Mouse (Mus musculus): ENCODE data around the gene Atp5mpl. TPM values are rescaled to one million over a fixed set of nuclear protein-coding genes. Genes with fewer than 3 reads are reported as not detected.

The Atp5mpl gene
- polyA plus RNA-seq, 1 experiment: 342 TPM

DNA sequence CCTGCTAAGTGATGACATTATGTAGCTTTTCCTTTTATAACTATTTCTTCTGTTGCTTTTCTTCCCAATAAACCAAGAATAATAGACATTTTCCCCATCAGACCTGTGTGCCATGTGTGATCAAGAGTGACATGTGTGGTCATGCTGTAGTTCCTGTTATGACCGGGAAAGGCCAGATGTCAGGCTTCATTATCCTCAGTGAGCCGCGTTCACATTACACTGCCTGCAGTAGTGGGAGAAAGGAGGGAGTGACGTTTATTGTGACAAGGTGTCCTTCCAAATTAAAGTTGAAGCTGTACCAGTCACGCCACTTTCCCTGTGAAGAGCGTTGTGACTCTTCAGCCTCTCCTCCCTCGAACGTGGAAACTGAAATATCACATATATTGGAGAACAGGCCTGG is 15.1 kb upstream of the Atp5mpl start:
- H3K4me1 ChIP-seq (ENCODE audit: control insufficient read depth, insufficient read depth, low read length): 0 out of 2 replicates have a peak, but pooled peaks cover 3% of the 10 kb centered on the region

GRCm38 (mm10) chr12:111980887-111981367 is 14.2 kb upstream of the Atp5mpl start, which contains the start of gene Rd3l:
Rd3l (minus strand) TSS chr12:111981317.
- peaks cover 3% of the 10 kb centered on the region; the same call in 1 of the 2 replicates for H3K4me1 ChIP-seq (ENCODE audit: control insufficient read depth, insufficient read depth, low read length)
- no peak within 1 kb of the TSS for H3K4me3 ChIP-seq (ENCODE audit: insufficient read depth, low read length)
- TF ChIP-seq CTCF (IDR thresholded peaks at IDR 0.05; ENCODE audit: borderline replicate concordance, insufficient read depth, low read length) (no peak), POLR2A (IDR thresholded peaks at IDR 0.05; ENCODE audit: low read depth, low read length) (no peak)
- H3K27ac ChIP-seq (ENCODE audit: insufficient read depth, low read length): no peak within 1 kb of the TSS

More for the DNA sequence above, 15.1 kb upstream of the Atp5mpl start:
- H3K4me3 ChIP-seq (ENCODE audit: insufficient read depth, low read length): no peak overlapping the region
- no peak overlapping the region for H3K27ac ChIP-seq (ENCODE audit: insufficient read depth, low read length)
- no peak for TF ChIP-seq POLR2A (IDR thresholded peaks at IDR 0.05; ENCODE audit: low read depth, low read length)
- TF ChIP-seq CTCF (IDR thresholded peaks at IDR 0.05; ENCODE audit: borderline replicate concordance, insufficient read depth, low read length): no peak

- TF ChIP-seq POLR2A (IDR thresholded peaks at IDR 0.05; ENCODE audit: low read depth, low read length): no peak
- no peak for TF ChIP-seq CTCF (IDR thresholded peaks at IDR 0.05; ENCODE audit: borderline replicate concordance, insufficient read depth, low read length)
- Histone ChIP-seq H3K27ac (ENCODE audit: insufficient read depth, low read length) (no peak overlapping the region), H3K4me3 (ENCODE audit: insufficient read depth, low read length) (no peak overlapping the region), H3K4me1 (ENCODE audit: control insufficient read depth, insufficient read depth, low read length) (peaks cover 3% of the 10 kb centered on the region; the same call in 1 of the 2 replicates)
These were observed 11.5 kb upstream of the Atp5mpl start for GRCm38 (mm10) chr12:111978274-111978673.

GRCm38 (mm10) chr12:111977138-111977537 is 10.4 kb upstream of the Atp5mpl start:
- no peak overlapping the region for H3K27ac ChIP-seq (ENCODE audit: insufficient read depth, low read length)

DNA sequence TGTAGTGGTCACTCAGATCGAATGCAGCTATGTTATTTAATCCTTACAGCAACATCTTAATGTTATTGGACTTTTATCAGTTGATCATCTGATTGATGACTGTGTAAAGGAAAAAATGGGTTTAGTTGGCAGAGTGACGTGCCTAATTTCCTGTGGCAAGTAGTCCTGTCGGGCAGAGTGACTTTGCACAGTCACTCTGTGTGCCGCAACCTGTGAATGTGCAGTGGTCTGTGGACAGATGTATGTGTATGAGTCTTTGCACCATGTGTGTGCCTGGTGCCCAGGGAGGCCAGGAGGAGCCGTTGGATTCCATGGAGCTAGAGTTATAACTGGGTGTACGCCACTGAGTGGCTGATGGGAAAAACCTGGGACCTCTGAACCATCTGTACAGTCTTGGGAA is 7.8 kb upstream of the Atp5mpl start:
- H3K27ac ChIP-seq (ENCODE audit: insufficient read depth, low read length): no peak overlapping the region
- no peak overlapping the region for H3K4me3 ChIP-seq (ENCODE audit: insufficient read depth, low read length)
- peaks cover 3% of the 10 kb centered on the region; the same call in 1 of the 2 replicates for H3K4me1 ChIP-seq (ENCODE audit: control insufficient read depth, insufficient read depth, low read length)
- TF ChIP-seq CTCF (IDR thresholded peaks at IDR 0.05; ENCODE audit: borderline replicate concordance, insufficient read depth, low read length): no peak
- TF ChIP-seq POLR2A (IDR thresholded peaks at IDR 0.05; ENCODE audit: low read depth, low read length): no peak

More at GRCm38 (mm10) chr12:111977138-111977537, 10.4 kb upstream of the Atp5mpl start:
- Histone ChIP-seq H3K4me1 (ENCODE audit: control insufficient read depth, insufficient read depth, low read length) (peaks cover 3% of the 10 kb centered on the region; the same call in 1 of the 2 replicates), H3K4me3 (ENCODE audit: insufficient read depth, low read length) (no peak overlapping the region)
- TF ChIP-seq POLR2A (IDR thresholded peaks at IDR 0.05; ENCODE audit: low read depth, low read length): no peak
- no peak for TF ChIP-seq CTCF (IDR thresholded peaks at IDR 0.05; ENCODE audit: borderline replicate concordance, insufficient read depth, low read length)

DNA sequence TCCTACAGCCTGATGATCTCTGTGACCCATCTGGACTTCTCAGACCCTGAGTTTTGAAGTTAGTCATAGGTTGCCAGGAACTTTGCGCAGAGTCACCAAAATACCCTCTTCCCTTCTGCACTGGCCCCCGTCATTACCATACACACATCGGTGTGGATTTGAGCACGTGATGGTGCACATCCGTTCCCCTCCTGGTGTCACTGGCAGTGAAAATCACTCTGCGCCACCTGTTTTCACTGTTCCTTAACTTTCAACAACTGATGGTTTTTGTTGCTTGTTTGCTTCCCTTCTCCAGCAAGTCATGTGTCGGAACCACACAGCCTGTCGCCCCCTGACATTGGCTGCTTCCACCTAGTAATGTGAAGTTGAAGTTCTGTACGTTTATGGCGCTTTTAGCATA is 5.7 kb upstream of the Atp5mpl start:
- H3K4me3 ChIP-seq (ENCODE audit: insufficient read depth, low read length): no peak overlapping the region
- TF ChIP-seq POLR2A (IDR thresholded peaks at IDR 0.05; ENCODE audit: low read depth, low read length) (no peak), CTCF (IDR thresholded peaks at IDR 0.05; ENCODE audit: borderline replicate concordance, insufficient read depth, low read length) (no peak)
- H3K4me1 ChIP-seq (ENCODE audit: control insufficient read depth, insufficient read depth, low read length): peaks cover 3% of the 10 kb centered on the region; the same call in 1 of the 2 replicates
- H3K27ac ChIP-seq (ENCODE audit: insufficient read depth, low read length): no peak overlapping the region

DNA sequence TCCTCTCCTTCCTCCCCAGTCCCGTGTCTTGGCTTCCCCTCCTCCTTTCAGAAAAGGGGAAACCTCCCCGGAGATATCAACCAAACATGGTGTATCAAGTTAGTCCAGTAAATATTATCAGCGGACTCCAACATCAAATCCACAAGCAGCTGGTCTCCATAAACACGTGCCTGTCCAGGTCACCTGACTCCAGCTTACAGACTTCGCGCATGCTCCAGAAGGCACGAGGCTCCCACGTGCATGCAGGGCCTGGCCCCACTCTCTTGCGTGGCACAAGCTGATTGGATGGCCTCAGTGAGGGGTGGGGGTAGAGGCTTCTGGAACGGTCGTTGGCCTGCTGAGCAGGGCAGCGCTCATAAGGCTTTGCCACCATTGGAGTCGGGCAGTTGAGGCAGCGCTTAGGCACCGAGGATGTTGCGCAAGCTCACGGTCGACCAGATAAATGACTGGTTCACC is 4.5 kb upstream of the Atp5mpl start, which contains the start of gene Tdrd9:
TSS of gene Tdrd9 (plus strand) at position 329 of the 456 bp plus-strand sequence.
- TF ChIP-seq CTCF (IDR thresholded peaks at IDR 0.05; ENCODE audit: borderline replicate concordance, insufficient read depth, low read length) (no peak), POLR2A (IDR thresholded peaks at IDR 0.05; ENCODE audit: low read depth, low read length) (no peak)

DNA sequence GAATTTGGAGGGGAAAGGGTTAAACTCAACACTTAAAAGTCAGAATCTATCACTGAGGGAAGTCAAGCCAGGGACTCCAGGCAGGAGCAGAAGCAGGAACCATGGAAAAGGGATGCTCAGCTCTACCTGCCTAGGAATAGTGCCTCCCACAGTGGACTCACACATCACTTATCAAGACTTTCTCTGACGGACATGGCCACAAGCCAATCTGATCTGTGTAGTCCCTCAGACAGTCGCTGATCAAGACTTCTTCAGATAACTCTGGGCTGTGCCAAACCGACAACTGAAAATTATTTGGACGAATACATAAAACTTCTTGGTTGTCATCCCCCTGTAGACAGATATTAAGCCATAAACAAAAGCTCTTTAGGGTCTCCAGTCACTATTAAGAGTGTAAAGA is 3.3 kb upstream of the Atp5mpl start:
- Histone ChIP-seq H3K4me3 (ENCODE audit: insufficient read depth, low read length) (no peak overlapping the region), H3K27ac (ENCODE audit: insufficient read depth, low read length) (no peak overlapping the region), H3K4me1 (ENCODE audit: control insufficient read depth, insufficient read depth, low read length) (peaks cover 7% of the 10 kb centered on the region)
- TF ChIP-seq CTCF (IDR thresholded peaks at IDR 0.05; ENCODE audit: borderline replicate concordance, insufficient read depth, low read length) (no peak), POLR2A (IDR thresholded peaks at IDR 0.05; ENCODE audit: low read depth, low read length) (no peak)

More for the DNA sequence above, 4.5 kb upstream of the Atp5mpl start, which contains the start of gene Tdrd9:
- Histone ChIP-seq H3K4me3 (ENCODE audit: insufficient read depth, low read length) (no peak within 1 kb of the TSS), H3K27ac (ENCODE audit: insufficient read depth, low read length) (no peak within 1 kb of the TSS), H3K4me1 (ENCODE audit: control insufficient read depth, insufficient read depth, low read length) (no peaks in the 10 kb centered on the region)

DNA sequence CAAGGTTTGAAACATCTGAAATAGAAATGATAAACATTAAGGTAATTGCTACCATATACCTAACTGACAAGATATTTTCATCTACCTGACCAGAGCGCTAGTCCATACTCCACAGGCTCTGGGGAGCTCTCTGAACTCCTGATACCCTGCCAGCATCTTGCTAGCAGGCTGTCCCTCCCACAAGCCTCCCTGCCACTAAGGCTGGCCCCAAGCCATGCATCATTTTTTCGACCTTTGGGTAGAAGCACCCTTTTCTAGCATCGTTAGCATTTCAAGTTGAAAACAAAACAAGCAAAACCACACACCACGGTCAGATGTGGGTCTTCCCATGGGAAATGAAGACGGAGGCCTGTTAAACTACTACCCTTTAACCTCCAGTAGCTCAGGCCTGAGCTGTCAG is 3.4 kb downstream of the Atp5mpl start:
- no peak overlapping the region for H3K27ac ChIP-seq (ENCODE audit: insufficient read depth, low read length)
- peaks cover 7% of the 10 kb centered on the region for H3K4me1 ChIP-seq (ENCODE audit: control insufficient read depth, insufficient read depth, low read length)
- TF ChIP-seq CTCF (IDR thresholded peaks at IDR 0.05; ENCODE audit: borderline replicate concordance, insufficient read depth, low read length): no peak
- TF ChIP-seq POLR2A (IDR thresholded peaks at IDR 0.05; ENCODE audit: low read depth, low read length): no peak
- H3K4me3 ChIP-seq (ENCODE audit: insufficient read depth, low read length): no peak overlapping the region

DNA sequence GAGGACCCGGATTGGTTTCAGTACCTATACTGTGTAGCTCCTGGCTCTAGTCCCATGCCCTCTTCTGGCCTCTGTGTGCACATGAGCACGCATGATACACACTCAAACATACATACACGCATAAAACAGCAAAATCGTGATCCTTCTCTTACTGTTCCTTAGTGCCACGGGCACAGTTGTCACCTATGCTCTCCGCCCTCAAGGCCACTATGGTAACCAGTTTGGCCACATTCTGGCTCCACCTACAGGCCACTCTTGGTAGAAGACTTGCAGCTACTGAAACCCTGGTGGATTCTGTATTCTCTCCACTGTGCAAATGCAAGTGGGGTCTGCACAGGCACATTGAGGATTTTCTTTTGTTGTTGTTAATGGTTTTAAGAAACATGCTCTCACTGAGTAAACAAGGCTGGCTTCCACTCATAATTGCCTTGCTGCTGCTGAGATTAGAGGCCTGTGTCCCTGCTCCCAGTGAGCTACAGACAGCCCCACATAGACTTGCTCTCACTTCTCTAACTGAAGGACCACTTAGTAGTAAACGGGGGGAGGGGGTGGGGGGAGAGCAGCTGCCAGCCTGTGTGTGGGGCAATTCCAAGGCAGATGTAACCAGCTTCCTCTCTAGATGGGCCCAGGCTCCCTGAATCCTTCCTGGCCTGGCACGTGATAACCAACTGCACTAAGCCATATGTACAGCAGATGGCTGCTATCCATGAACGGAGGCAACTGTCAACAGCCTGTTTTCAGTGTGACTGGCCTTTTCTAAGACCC is 8.5 kb downstream of the Atp5mpl start:
- H3K4me1 ChIP-seq (ENCODE audit: control insufficient read depth, insufficient read depth, low read length): no peaks in the 10 kb centered on the region
- TF ChIP-seq CTCF (IDR thresholded peaks at IDR 0.05; ENCODE audit: borderline replicate concordance, insufficient read depth, low read length) (peak; percentile 74), POLR2A (IDR thresholded peaks at IDR 0.05; ENCODE audit: low read depth, low read length) (no peak)
- no peak overlapping the region for H3K4me3 ChIP-seq (ENCODE audit: insufficient read depth, low read length)
- H3K27ac ChIP-seq (ENCODE audit: insufficient read depth, low read length): no peak overlapping the region

Data from embryonic fibroblast, embryonic 13.5 days (primary cell).